Mouse (Mus musculus) E14TG2a.4 (cell line): ENCODE measurements at regions not wholly inside any gene's neighbourhood (a gene's known extent, or its start where the extent isn't known, plus 50 kb on each side); places are given as distances from the start of the nearest gene placed in this dataset.

Experiments used
- CTCF ChIP-seq: conservative IDR thresholded peaks from 2 replicates; pipeline ENCODE4 v1.5.1; 2014; ENCODE audit warnings: low read length
- POU5F1 ChIP-seq: IDR thresholded peaks from 2 replicates; pipeline ENCODE4 v1.6.1; 2014; ENCODE audit warnings: low read length, borderline replicate concordance

- TF ChIP-seq CTCF: no peak
- no peak for TF ChIP-seq POU5F1
These were observed 127.5 kb upstream of the Zfhx3 start for GRCm38 (mm10) chr8:107814931-107815330.
